Mouse (Mus musculus): ENCODE measurements at regions not wholly inside any gene's neighbourhood (a gene's known extent, or its start where the extent isn't known, plus 50 kb on each side); places are given as distances from the start of the nearest gene placed in this dataset.

GRCm38 (mm10) chr1:185519811-185520210 is 65.2 kb downstream of the Slc30a10 start:
- no peak for DNase-seq

- no peak for DNase-seq
These were observed 69.4 kb downstream of the Slc30a10 start for GRCm38 (mm10) chr1:185524020-185524419.

- no peak for DNase-seq
These were observed 78.8 kb downstream of the Slc30a10 start for GRCm38 (mm10) chr1:185533471-185533870.

GRCm38 (mm10) chr1:185534129-185534528 is 79.5 kb downstream of the Slc30a10 start:
- DNase-seq: no peak

DNA sequence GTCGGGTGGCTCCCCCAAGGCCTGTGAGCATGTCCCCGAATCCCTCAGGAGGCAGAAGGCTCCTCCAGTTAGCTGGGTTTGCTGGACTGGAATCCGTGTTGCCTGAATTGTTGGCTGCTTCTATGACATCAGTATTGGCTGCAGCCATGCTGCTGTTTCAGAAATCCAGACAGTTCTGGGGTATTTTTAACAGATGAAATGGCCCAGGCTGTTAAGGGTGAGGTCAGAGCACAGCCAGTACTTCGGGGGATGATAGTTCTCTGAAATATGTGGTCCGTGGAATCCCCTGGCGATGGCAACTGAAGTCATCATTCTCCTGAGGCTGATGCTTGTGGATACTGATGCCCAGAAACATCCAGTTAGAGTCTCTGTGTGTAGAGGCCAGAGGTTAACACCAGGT is 80.7 kb downstream of the Slc30a10 start:
- no peak for DNase-seq

GRCm38 (mm10) chr1:185537236-185537635 is 82.6 kb downstream of the Slc30a10 start:
- DNase-seq: no peak

DNA sequence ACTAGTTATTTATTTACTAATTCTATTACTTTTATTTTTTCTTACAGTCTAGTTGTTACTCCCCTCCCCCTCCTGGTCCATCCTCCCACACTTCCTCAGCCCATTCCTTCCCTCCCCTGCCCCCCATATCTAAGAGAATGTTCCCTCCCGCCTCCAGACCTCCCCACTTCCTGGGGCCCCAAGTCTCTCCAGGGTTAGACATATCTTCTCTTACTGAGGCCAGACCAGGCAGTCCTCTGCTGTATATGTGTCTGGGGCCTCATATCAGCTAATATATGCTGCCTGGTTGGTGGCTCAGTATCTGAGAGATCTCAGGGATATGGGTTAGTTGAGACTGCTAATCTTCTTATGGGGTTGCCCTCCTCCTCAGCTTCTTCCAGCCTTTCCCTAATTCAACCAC is 84.8 kb downstream of the Slc30a10 start:
- DNase-seq: no peak

DNA sequence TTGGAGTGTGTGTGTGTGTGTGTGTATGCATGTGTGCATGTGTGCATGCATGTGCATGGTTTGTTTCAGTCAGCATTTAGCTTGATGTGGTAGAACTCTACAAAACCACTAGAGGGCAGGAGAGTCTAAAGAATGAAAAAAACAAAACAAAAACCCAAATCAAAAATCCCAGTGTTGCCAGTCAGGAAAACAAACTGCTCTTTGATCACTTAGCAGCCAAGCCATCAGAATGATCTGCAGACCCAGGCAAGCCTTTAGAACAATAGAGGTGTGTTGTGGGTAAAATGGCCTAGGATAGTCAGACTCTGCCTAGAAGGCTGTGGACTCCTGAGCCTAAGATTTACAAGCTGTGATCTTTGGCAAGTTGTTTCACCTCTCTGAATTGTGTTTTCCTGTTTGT is 91.7 kb downstream of the Slc30a10 start:
- peak; percentile 7 to 8 for DNase-seq

- DNase-seq: peak in 1 of 2 experiments; percentile 6
These were observed 118.3 kb downstream of the Slc30a10 start for GRCm38 (mm10) chr1:185572761-185573530.

GRCm38 (mm10) chr1:185574978-185575377 is 120.3 kb downstream of the Slc30a10 start:
- DNase-seq: no peak

DNA sequence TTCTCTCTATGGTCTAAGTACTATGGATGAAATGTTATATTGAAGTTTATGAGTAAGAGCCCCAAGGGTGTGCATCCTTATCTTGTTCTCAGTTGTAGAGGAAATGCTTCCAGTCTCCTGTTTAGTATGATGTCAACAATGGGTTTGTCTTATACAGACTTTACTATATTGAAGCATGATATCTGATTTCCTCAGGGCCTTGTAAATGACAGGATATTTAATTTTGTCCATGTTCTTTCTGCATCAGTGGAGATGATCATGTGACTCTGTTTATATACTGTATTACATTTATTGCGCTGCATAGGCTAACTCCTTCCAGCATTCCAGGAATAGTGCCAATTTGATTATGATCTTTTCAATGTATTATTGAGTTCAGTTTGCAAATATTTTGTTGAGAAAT is 125.2 kb downstream of the Slc30a10 start:
- DNase-seq: no peak

- no peak for DNase-seq
These were observed 130.7 kb downstream of the Slc30a10 start for GRCm38 (mm10) chr1:185585191-185585870.

- DNase-seq: no peak
These were observed 133.2 kb downstream of the Slc30a10 start for GRCm38 (mm10) chr1:185587671-185588347.

DNA sequence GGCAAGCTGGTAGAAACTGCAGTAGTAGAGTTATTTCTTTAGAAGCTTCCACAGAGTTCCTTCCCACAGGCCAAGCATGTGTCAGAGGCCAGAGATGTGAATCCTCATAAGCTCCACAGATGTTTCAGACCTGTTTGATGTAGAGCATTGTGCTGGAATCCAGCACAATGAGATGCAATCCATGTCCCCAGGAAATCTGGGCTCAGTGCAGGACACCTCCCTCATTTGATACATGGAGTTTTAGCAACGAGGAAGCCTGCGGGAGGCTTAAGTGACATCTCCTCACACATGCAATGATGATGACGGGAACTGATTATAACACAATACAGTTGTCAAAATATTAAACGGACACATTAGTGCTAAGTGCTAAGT is 133.7 kb downstream of the Slc30a10 start:
- DNase-seq: no peak

DNA sequence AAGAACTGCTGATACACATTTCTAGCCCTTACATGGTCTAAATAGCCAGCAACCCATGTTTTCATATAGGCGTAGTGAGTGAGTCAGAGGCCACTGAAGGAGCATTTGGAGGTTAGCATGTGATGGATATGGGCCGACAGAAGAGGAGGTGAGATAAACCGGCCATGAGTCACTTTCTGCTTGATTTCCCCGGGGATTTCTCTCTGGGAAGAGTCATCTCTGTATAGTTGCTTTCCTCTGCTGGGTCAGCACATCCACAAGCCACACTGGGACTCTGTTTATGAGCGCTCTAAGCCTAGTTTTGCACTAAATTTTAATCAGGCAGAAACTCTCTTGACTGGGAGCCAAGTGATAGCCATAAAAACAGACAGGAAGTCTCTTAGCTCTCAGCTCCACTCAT is 142.2 kb downstream of the Slc30a10 start:
- no peak for DNase-seq

- DNase-seq: no peak
These were observed 143.9 kb downstream of the Slc30a10 start for GRCm38 (mm10) chr1:185598514-185598913.

DNA sequence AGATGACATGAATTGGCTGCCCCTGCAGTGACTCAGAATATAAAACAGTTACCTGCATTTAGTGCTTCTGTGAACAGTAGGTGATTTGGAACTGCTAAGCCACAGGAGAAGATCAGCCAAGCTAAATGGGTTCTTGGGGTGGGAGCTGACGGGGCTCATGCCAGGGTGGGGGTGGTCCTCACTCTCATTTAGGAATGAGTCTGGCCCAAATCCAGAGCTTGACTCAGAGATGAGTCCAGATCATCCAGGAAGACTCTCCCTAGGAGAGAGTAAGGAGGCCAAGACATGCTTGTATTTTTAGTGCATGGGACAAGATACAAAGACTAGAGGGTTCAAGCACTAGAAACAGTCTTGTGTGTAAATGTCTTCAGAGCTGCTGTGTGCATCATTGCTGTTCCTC is 146.5 kb downstream of the Slc30a10 start:
- no peak for DNase-seq

GRCm38 (mm10) chr1:185605996-185606395 is 151.3 kb downstream of the Slc30a10 start:
- DNase-seq: no peak

- DNase-seq: no peak
These were observed 153.0 kb downstream of the Slc30a10 start for GRCm38 (mm10) chr1:185607611-185608010.

DNA sequence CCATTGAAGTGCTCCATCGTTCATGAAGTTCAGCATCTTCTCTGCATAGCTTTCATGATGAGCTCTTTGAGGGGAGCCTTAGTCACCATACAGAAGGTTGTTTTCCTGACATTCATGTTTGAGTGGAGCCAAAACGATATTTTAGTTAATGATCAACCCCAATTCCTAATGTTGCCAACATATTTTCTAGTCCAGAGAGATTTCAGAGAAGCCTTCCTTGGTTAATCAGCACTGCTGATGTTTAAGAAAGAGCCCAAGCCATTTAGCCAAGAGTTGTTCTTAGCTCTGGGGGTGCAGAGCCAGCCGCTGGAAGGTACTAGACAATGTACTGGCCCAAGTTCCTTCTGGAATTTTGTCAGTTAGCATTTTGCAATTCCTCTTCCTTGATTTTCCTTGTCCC is 153.8 kb downstream of the Slc30a10 start:
- DNase-seq: no peak

- no peak for DNase-seq
These were observed 155.9 kb downstream of the Slc30a10 start for GRCm38 (mm10) chr1:185610586-185610985.

DNA sequence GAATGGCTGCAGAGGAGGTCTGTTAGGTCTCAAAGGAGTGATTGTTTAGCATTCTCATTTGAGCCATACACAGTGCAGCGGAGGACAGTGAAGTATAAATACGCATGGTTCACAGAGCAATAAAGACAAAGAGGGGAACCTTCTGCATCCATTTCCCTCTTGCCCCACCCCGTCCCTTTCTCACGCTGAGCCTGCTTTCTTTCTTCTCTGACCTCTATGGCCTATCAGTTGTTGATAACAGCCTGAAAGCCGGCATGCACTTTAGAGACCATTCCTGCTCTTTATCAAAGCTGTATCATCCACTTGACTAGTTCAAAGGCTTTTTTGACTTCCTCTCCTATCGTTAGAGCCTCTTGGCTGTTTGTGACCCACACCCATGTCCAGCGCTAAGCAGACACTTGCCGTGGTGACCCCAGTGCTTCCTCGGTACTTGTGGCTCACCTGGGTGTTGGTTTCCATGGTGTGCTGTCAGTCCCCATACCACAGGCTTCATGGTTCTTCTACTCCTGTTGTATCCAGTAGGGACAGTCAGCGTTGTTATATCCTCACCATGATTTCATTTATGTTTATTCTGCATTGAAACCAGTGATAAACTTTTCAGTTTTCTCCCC is 161.3 kb downstream of the Slc30a10 start:
- DNase-seq: no peak

DNA sequence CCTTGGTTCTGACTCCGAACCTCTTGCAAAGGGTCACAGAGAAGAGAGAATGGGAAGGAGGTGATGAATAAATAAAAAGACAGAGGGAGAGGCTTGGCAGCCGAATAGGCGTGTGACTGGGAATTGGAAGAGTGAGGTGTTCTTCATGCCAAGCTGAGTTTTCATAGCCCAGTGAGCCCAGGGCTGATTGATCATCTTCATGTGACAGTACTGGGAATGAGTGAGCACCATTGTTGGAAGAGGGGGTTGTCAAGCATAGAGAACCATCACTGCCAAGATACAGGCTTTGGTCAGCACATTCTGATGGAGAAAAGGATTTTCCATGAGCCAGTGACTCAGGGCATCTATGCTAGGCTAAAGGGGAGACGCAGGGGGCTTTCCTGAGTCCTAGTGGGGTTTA is 163.0 kb downstream of the Slc30a10 start:
- no peak for DNase-seq
